ENCODE assay signal across 16 mouse cellular contexts in the genomic region with DNA sequence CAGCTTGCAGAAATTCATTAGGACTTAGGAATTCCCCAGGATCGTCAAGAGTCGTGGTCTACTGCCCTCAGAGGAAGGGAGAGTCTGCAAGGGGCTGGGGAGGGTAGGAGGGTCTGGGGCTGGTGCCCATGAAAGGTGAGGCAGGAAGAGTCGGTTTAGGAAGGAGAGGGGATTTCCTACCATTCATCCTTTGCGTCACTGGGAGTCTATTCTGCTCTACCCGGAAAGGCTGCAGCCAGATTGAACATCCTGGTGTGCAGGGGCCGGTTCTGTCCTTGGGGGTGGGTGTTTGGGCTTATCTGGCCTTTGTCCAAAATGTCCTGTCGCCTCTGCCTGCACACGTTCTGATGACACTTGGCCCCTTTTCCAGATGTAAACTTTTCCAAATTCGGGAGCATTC.
DNase-seq lines count a peak whose midpoint lies in the region; ATAC-seq and TF ChIP-seq lines count a peak whose summit lies in the region.
"Had no signal": no experiment of that assay in that cellular context is flagged by ENCODE, and none has a peak within 500 bp of the region (broad histone marks: within the 10 kb centered on the region; RNA-seq: fewer than 3 reads in every experiment).

No protein-coding gene starts in this region.

- H3K4me1 ChIP-seq in kidney, embryonic 14.5 days (ENCODE audit: control insufficient read depth, insufficient read depth, low read length) = peaks cover 25% of the 10 kb centered on the region
- H3K4me1 ChIP-seq in stomach, embryonic 16.5 days (ENCODE audit: control insufficient read depth, insufficient read depth, low read length) = peaks cover 29% of the 10 kb centered on the region
- 0 out of 2 replicates have a peak, but pooled peaks cover 2% of the 10 kb centered on the region for H3K4me1 ChIP-seq in stomach, postnatal 0 days (replicated peaks; ENCODE audit: control insufficient read depth, insufficient read depth)

- no peak for TF ChIP-seq EP300 in stomach, postnatal 0 days (optimal IDR thresholded peaks at IDR 0.05)

- H3K36me3 ChIP-seq in kidney, embryonic 14.5 days (ENCODE audit: control insufficient read depth, insufficient read depth, low read length) = no peaks in the 10 kb centered on the region
- no peaks in the 10 kb centered on the region for H3K36me3 ChIP-seq in stomach, embryonic 16.5 days (ENCODE audit: control insufficient read depth, insufficient read depth, low read length)
- H3K36me3 ChIP-seq in stomach, postnatal 0 days (ENCODE audit: control insufficient read depth, insufficient read depth, low read length) = no peaks in the 10 kb centered on the region; the same call in 1 of the 2 replicates
- H3K36me3 ChIP-seq: liver, embryonic 15.5 days had no signal

- H3K9me3 ChIP-seq in kidney, embryonic 14.5 days (ENCODE audit: control insufficient read depth, low read length) = no peaks in the 10 kb centered on the region; the same call in 1 of the 2 replicates
- no peaks in the 10 kb centered on the region for H3K9me3 ChIP-seq in stomach, embryonic 16.5 days (replicated peaks; ENCODE audit: control insufficient read depth, low read length)
- H3K9me3 ChIP-seq in stomach, postnatal 0 days (ENCODE audit: control insufficient read depth, low read length) = no peaks in the 10 kb centered on the region
- H3K9me3 ChIP-seq: liver, embryonic 15.5 days had no signal

- TF ChIP-seq CTCF in stomach, postnatal 0 days (IDR thresholded peaks at IDR 0.05; ENCODE audit: low read depth) = no peak

- DNase-seq in gastrocnemius, postnatal 25 days = peak; percentile 15
- DNase-seq in gastrocnemius, adult 8-10 months (ENCODE audit: low spot score in 2 of 2) = no peak
- no peak for DNase-seq in kidney, adult 11 months
- DNase-seq in stomach, postnatal 0 days (ENCODE audit: low spot score) = no peak
- DNase-seq in lung, postnatal 4 days = peak; percentile 67 to 77
- DNase-seq in cerebellum, adult 18-20 months = no peak
- DNase-seq: adrenal gland, postnatal 36 days; cerebellum, postnatal 36 days; right cerebral cortex, postnatal 4 days; thymus, adult 2 months had no signal

- H3K4me2 ChIP-seq in kidney, embryonic 14.5 days (replicated peaks; ENCODE audit: low read depth, low read length) = no peak overlapping the region
- H3K4me2 ChIP-seq in stomach, embryonic 16.5 days (ENCODE audit: low read depth, low read length) = no peak overlapping the region
- no peak overlapping the region for H3K4me2 ChIP-seq in stomach, postnatal 0 days (replicated peaks; ENCODE audit: low read depth)
- H3K4me2 ChIP-seq: embryonic facial prominence, embryonic 12.5 days; liver, embryonic 15.5 days; midbrain, embryonic 11.5 days had no signal

- H3K9ac ChIP-seq in kidney, embryonic 14.5 days (ENCODE audit: low read depth, low read length) = no peak overlapping the region
- no peak overlapping the region for H3K9ac ChIP-seq in stomach, embryonic 16.5 days (ENCODE audit: low read length)
- no peak overlapping the region for H3K9ac ChIP-seq in stomach, postnatal 0 days (ENCODE audit: low read length)
- H3K9ac ChIP-seq: embryonic facial prominence, embryonic 12.5 days; liver, embryonic 15.5 days had no signal

- H3K4me3 ChIP-seq in kidney, embryonic 14.5 days (ENCODE audit: low read length) = no peak overlapping the region
- H3K4me3 ChIP-seq in stomach, embryonic 16.5 days (replicated peaks; ENCODE audit: low read length) = no peak overlapping the region
- H3K4me3 ChIP-seq in stomach, postnatal 0 days (ENCODE audit: low read depth, low read length) = no peak overlapping the region
- H3K4me3 ChIP-seq: embryonic facial prominence, embryonic 12.5 days; liver, embryonic 15.5 days had no signal

- peak overlapping the region; percentile 69; the same call in 1 of the 2 replicates for H3K27ac ChIP-seq in kidney, embryonic 14.5 days (ENCODE audit: low read depth, low read length)
- peak overlapping the region; percentile 92 for H3K27ac ChIP-seq in stomach, embryonic 16.5 days (ENCODE audit: low read length)
- no peak overlapping the region for H3K27ac ChIP-seq in stomach, postnatal 0 days (replicated peaks)
- H3K27ac ChIP-seq: liver, embryonic 15.5 days had no signal

- no peaks in the 10 kb centered on the region for H3K27me3 ChIP-seq in kidney, embryonic 14.5 days (ENCODE audit: control insufficient read depth, insufficient read depth, low read length)
- H3K27me3 ChIP-seq in stomach, embryonic 16.5 days (ENCODE audit: control insufficient read depth, insufficient read depth, low read length) = no peaks in the 10 kb centered on the region
- H3K27me3 ChIP-seq in stomach, postnatal 0 days (ENCODE audit: control insufficient read depth, insufficient read depth, low read length) = no peaks in the 10 kb centered on the region
- H3K27me3 ChIP-seq: embryonic facial prominence, embryonic 12.5 days; liver, embryonic 15.5 days had no signal

- 0 out of 2 replicates have a peak, but pooled peaks have one; percentile 12 for ATAC-seq in kidney, embryonic 14.5 days (ENCODE audit: low FRiP score, low TSS enrichment)
- no peak for ATAC-seq in stomach, embryonic 16.5 days (ENCODE audit: insufficient read depth, low FRiP score)
- no peak for ATAC-seq in stomach, postnatal 0 days (ENCODE audit: low FRiP score, low TSS enrichment)
- ATAC-seq: hindbrain, embryonic 16.5 days had no signal

- 49% methylated on average over 9 of the region's 9 CpGs for WGBS in kidney, embryonic 14.5 days
- WGBS in stomach, embryonic 16.5 days = 49% methylated on average over 9 of the region's 9 CpGs
- 63% methylated on average over 9 of the region's 9 CpGs for WGBS in stomach, postnatal 0 days

Comparison
In these comparisons a context has a peak if more than half of its experiments do, and no peak if none do; other contexts are left out.
1. DNase-seq: peak in gastrocnemius, postnatal 25 days (single experiment) and lung, postnatal 4 days (2 of 2); none in gastrocnemius, adult 8-10 months (0 of 2), kidney, adult 11 months (single experiment), stomach, postnatal 0 days (single experiment) and cerebellum, adult 18-20 months (0 of 2).